Mouse (Mus musculus): ENCODE data around the gene Fgd3.

- TF ChIP-seq NELFE (IDR thresholded peaks at IDR 0.05; ENCODE audit: low read depth, low read length) (no peak), CHD1 (IDR thresholded peaks at IDR 0.05; ENCODE audit: low read depth, low read length) (no peak), NRF1 (IDR thresholded peaks at IDR 0.05; ENCODE audit: low read depth, low read length) (no peak), POLR2A (IDR thresholded peaks at IDR 0.05; ENCODE audit: low read depth, low read length) (no peak), MAX (IDR thresholded peaks at IDR 0.05; ENCODE audit: low read length) (no peak)
These were observed 25.4 kb upstream of the Fgd3 start for GRCm38 (mm10) chr13:49345476-49345875.
